Mouse (Mus musculus): ENCODE measurements around the gene Fndc11. TPM values are rescaled to one million over a fixed set of nuclear protein-coding genes. Genes with fewer than 3 reads are reported as not detected.

Gene Fndc11
- polyA plus RNA-seq, 1 experiment from 2014 or later, result 0.32 TPM

DNA sequence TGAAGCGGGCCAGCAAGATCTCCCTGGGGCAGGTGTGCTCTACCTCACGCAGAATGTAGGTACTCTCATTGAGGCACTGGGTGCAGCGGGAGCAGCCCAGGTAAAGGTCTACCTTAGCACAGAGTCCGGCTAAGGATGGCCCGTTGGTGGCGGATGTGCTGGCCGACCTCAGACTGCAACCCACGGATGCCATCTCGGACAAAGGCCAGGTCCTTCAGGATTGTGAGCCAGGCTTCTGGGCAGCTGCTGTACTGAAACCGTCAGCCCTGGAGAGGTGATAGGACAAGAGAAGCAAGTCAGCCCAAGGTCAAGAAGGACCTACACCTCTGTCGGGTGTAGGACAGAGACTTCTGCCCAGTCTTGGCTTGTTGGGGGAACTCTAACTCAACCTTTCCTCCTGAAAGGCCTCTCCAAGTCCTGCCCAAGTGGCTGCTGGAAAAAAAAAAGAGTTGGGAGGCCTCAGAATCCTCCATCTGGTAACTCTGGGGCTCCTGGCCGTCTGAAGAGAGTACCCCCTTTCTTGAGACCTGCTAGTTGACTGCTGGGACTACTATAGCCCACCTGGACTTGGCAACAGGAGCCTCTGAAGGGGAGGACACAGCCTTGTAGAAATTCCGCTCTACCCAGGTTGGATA lies 21.1 kb downstream of the Fndc11 start:
- H3K4me3 ChIP-seq, result peak overlapping the region; percentile 62
- no peak for ATAC-seq (ENCODE audit: borderline replicate concordance, extremely low read depth, low FRiP score, low TSS enrichment)
- no peak overlapping the region for H3K27ac ChIP-seq
- H3K36me3 ChIP-seq, result 0 out of 2 replicates have a peak, but pooled peaks cover 2% of the 10 kb centered on the region
- no peaks in the 10 kb centered on the region for H3K9me3 ChIP-seq
- peaks cover 9% of the 10 kb centered on the region for H3K4me1 ChIP-seq
- peak overlapping the region; percentile 67 for H3K4me2 ChIP-seq
- 90% methylated on average over 13 of the region's 13 CpGs for WGBS
- no peak overlapping the region for H3K9ac ChIP-seq
- H3K27me3 ChIP-seq, result no peaks in the 10 kb centered on the region

DNA sequence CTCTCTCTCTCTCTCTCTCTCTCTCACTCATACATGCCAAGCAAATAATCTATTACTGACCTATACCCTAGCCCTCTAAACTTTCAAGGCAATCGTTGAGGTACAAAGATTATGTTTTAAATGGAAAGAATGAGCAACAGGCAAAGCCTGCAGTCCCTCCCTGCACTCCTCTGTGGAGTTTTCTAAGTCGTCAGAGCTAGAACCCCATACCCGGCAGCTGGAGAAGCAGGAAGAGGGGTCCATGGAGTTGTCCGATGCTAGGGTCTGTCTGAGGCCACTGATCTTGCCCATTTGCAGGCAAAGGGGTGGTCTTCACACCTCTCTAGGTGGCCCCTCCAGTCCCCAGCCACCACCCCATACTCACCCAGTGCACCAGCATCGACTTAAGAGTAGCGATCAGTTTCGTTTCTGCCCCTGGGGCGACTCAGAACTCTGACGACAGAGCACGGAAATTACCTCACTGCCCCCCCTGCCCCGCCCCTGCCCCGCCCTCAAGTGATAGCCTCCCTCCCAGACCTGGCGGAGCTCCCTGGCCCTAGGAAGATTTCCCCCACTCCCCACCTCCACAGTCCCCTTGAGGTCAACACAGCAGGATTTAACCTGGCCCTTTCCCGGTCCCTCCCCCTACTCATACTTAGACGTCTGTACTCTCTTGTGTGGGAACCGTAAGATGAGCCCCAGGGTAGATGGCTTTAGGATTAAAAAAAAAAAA lies 21.9 kb downstream of the Fndc11 start, which contains the start of gene Helz2:
Helz2 (minus strand) TSS at position 426 of the 712 bp plus-strand sequence.
- Histone ChIP-seq H3K9ac (peak within 1 kb of the TSS; percentile 63), H3K36me3 (0 out of 2 replicates have a peak, but pooled peaks cover 2% of the 10 kb centered on the region), H3K4me1 (peaks cover 9% of the 10 kb centered on the region), H3K27me3 (no peaks in the 10 kb centered on the region), H3K4me2 (peak within 1 kb of the TSS; percentile 67), H3K9me3 (no peaks in the 10 kb centered on the region), H3K4me3 (peak within 1 kb of the TSS; percentile 62), H3K27ac (no peak within 1 kb of the TSS)
- ATAC-seq (ENCODE audit: borderline replicate concordance, extremely low read depth, low FRiP score, low TSS enrichment), result peak; percentile 72; the same call in 1 of the 2 replicates
- 6% methylated on average over 16 of the region's 16 CpGs for WGBS

DNA sequence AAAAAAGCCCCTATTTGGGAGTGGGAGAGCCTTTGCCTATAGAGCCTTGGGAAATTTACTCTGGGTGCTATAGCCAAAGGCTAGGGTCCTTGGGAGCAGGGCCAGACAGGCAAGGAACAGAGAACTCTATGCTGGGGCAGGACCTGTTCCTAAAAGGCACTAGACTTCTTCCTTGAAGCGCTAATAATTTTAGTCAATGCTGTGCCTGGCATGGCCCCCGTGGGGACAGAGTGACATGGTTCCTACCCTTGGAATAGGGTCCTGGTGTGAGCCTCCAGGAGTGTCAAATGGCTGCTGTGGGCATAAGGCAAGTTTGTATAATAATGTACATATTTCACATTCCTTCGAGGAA lies 22.5 kb downstream of the Fndc11 start:
- Histone ChIP-seq H3K27me3 (no peaks in the 10 kb centered on the region), H3K4me3 (peak overlapping the region; percentile 62), H3K36me3 (0 out of 2 replicates have a peak, but pooled peaks cover 2% of the 10 kb centered on the region), H3K9me3 (no peaks in the 10 kb centered on the region), H3K4me2 (peak overlapping the region; percentile 67), H3K27ac (no peak overlapping the region), H3K4me1 (peaks cover 9% of the 10 kb centered on the region), H3K9ac (0 out of 2 replicates have a peak overlapping the region, but pooled peaks have one; percentile 63)
- 43% methylated on average over 3 of the region's 3 CpGs for WGBS
- ATAC-seq (ENCODE audit: borderline replicate concordance, extremely low read depth, low FRiP score, low TSS enrichment), result 0 out of 2 replicates have a peak, but pooled peaks have one; percentile 5

DNA sequence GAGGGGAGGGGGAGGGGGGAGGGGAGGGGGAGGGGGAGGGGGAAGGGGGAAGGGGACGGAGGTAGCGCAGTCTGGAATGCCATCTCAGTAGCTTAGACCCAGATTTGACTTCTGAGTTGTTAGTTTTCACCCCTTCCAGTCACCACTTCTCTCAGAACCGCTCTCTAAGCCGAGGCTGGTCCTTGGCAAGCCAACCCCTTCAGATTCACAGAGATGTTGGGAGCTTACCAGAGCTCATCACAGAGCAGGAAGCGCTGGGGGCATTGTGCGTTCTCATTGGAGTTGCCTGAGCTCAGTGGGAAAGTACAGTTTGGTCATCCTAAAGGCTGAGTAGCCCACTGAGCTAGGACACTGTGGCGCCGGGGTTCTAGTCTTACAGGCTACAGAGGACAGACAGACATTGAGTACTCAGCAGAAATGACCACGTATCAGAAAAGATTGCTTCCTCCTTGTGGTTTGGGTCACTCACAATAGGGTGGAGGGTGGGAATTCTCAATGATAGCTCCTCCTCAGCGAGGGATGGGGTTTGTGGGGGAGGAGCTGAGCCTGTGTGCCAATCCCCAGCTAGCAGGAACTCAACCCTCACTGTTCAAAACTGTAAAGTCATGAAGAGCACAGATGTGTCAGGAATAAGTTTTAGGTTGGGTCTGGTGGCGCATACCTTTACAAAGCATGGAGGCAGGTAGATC lies 24.0 kb downstream of the Fndc11 start:
- Histone ChIP-seq H3K4me1 (peaks cover 9% of the 10 kb centered on the region), H3K27me3 (no peaks in the 10 kb centered on the region), H3K36me3 (no peaks in the 10 kb centered on the region), H3K9me3 (no peaks in the 10 kb centered on the region), H3K4me2 (no peak overlapping the region; the same call in 1 of the 2 replicates), H3K4me3 (no peak overlapping the region), H3K9ac (no peak overlapping the region), H3K27ac (no peak overlapping the region)
- peak; percentile 16; the same call in 1 of the 2 replicates for ATAC-seq (ENCODE audit: borderline replicate concordance, extremely low read depth, low FRiP score, low TSS enrichment)
- WGBS, result 32% methylated on average over 11 of the region's 11 CpGs

DNA sequence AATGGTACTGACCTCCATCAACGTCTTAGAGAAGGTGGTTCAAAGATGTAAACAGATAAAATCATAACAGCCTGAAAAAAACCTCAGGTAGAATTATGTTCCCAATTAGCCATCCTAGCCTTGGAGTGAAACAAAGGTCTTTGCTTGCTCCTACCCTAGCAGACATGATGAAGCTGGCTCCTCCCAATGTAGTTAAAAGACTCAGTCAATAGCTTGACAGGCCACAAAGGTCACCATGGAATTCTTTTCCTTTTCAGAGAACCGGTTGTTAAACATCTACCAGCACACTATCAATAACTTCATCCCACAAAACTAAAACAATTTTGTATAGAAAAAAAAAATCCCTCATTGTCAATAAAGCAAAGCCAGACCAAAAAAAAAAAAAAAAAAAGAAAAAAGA lies 25.2 kb downstream of the Fndc11 start:
- H3K27ac ChIP-seq, result no peak overlapping the region
- H3K9me3 ChIP-seq, result no peaks in the 10 kb centered on the region
- H3K27me3 ChIP-seq, result no peaks in the 10 kb centered on the region
- peaks cover 9% of the 10 kb centered on the region for H3K4me1 ChIP-seq
- no peak overlapping the region for H3K4me3 ChIP-seq
- H3K4me2 ChIP-seq, result no peak overlapping the region
- ATAC-seq (ENCODE audit: borderline replicate concordance, extremely low read depth, low FRiP score, low TSS enrichment), result no peak
- no peak overlapping the region for H3K9ac ChIP-seq
- H3K36me3 ChIP-seq, result no peaks in the 10 kb centered on the region
- 18% methylated on average over 2 of the region's 2 CpGs for WGBS

DNA sequence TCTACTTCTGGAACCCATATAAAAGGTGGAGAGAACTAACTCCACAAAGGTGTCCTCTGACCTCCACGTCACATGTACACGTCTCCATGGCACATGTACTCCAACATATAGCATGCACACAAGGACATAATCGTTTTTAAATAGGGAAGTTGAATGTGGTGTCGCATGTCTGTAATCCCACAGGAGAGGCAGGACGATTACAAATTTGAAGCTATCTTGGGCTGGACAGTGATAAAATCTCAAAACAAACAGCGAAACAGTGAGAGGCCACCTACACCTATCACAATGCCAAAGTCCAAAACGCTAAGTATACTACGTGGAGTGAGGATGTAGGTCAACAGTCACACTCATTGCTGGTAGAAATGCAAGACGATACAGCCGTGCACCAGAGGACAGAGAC lies 29.4 kb downstream of the Fndc11 start:
- H3K4me1 ChIP-seq, result no peaks in the 10 kb centered on the region
- 76% methylated on average over 10 of the region's 10 CpGs for WGBS
- H3K9ac ChIP-seq, result no peak overlapping the region
- H3K27ac ChIP-seq, result no peak overlapping the region
- no peak for ATAC-seq (ENCODE audit: borderline replicate concordance, extremely low read depth, low FRiP score, low TSS enrichment)
- no peaks in the 10 kb centered on the region for H3K9me3 ChIP-seq
- no peak overlapping the region for H3K4me2 ChIP-seq
- no peak overlapping the region for H3K4me3 ChIP-seq
- H3K27me3 ChIP-seq, result no peaks in the 10 kb centered on the region
- peaks cover 24% of the 10 kb centered on the region for H3K36me3 ChIP-seq

DNA sequence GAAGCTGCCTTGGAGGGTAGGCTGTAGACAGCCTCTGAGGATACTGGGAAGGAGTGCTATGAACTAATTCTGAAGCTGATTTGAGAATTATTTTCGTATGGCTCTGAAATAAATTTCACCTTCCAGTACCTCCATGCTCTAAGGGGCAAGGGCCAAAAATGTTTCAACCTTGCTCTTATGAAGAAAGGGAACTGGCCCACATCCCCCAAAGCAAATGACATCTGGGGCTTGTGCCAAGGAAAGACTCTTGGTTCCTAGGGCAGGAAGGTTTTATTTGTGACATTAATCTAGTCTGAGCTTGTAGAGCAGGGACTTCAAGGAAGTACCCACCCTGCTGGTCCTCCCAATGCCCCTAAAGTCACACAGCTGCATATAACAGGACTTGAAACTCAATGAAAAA lies 32.0 kb downstream of the Fndc11 start:
- H3K4me3 ChIP-seq, result no peak overlapping the region
- no peak overlapping the region for H3K9ac ChIP-seq
- no peaks in the 10 kb centered on the region for H3K4me1 ChIP-seq
- no peak overlapping the region for H3K4me2 ChIP-seq
- H3K36me3 ChIP-seq, result peaks cover 44% of the 10 kb centered on the region
- no peak overlapping the region for H3K27ac ChIP-seq
- 83% methylated on average over 1 of the region's 1 CpGs for WGBS
- no peaks in the 10 kb centered on the region for H3K27me3 ChIP-seq
- no peak for ATAC-seq (ENCODE audit: borderline replicate concordance, extremely low read depth, low FRiP score, low TSS enrichment)
- no peaks in the 10 kb centered on the region for H3K9me3 ChIP-seq

DNA sequence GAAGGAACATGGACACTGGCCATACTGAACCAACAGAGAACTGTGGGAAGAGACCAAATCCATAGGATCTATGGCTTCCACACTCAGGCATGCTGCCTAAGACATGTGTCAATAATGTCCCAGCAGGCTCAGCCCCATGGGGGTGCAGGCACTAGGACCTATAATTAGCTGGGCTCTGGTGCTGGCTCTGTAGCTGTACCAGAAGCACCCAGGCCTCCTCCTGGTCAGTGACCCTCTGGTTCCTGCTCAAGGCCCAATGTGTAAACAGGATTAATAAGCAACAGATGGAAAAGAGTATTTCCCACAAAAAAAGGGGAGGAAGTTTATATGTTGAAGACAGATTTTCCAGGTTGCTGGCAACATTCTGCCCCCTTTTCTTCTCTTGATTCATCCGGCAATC lies 33.4 kb downstream of the Fndc11 start:
- ATAC-seq (ENCODE audit: borderline replicate concordance, extremely low read depth, low FRiP score, low TSS enrichment), result no peak
- no peaks in the 10 kb centered on the region for H3K9me3 ChIP-seq
- H3K4me2 ChIP-seq, result no peak overlapping the region
- no peaks in the 10 kb centered on the region for H3K27me3 ChIP-seq
- no peak overlapping the region for H3K4me3 ChIP-seq
- no peaks in the 10 kb centered on the region for H3K4me1 ChIP-seq
- 91% methylated on average over 1 of the region's 1 CpGs for WGBS
- no peak overlapping the region for H3K27ac ChIP-seq
- peaks cover 56% of the 10 kb centered on the region for H3K36me3 ChIP-seq
- H3K9ac ChIP-seq, result no peak overlapping the region

DNA sequence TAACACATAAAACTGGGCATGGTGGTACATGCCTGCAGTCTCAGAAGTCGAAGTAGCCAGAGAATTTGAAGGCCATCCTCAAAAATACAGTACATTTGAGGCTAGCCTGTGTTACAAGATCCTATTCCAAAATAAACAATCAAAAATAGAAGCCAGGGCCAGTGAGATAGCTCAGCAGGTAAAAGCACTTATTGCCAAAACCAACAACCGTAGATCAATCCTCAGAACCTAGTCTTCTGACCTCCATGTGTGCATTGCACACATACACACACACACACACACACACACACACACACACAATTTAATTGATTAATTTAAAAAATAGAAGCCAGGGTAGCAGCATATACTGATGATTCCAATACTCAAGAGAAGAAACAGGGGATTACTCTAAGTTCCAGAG lies 47.0 kb downstream of the Fndc11 start:
- Histone ChIP-seq H3K4me1 (no peaks in the 10 kb centered on the region), H3K4me3 (no peak overlapping the region), H3K36me3 (peaks cover 74% of the 10 kb centered on the region), H3K4me2 (no peak overlapping the region), H3K27me3 (no peaks in the 10 kb centered on the region), H3K9me3 (no peaks in the 10 kb centered on the region), H3K9ac (no peak overlapping the region), H3K27ac (no peak overlapping the region)
- WGBS, result 91% methylated on average over 2 of the region's 2 CpGs
- ATAC-seq (ENCODE audit: borderline replicate concordance, extremely low read depth, low FRiP score, low TSS enrichment), result no peak

DNA sequence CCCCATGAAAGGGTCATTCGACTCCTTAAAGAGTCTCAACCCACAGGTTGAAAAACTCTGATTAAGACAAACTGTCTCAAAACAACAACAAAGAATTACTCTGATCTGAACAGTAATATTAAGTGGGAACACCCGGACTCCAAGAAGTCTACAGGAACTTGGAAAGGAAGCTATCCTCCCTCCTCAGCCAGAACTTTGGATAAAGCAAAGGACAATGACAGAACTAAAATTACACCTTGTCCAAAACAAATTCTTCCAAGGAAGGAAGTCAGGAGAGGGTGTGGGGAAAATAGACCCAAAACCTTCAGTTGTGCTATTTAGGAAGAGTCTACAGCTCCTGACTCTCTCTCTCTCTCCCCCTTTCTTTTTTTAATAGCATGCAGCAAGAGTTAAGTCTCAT lies 52.3 kb downstream of the Fndc11 start:
- WGBS, result 80% methylated on average over 2 of the region's 2 CpGs
- Histone ChIP-seq H3K9ac (no peak overlapping the region), H3K4me1 (no peaks in the 10 kb centered on the region), H3K36me3 (peaks cover 60% of the 10 kb centered on the region), H3K27ac (no peak overlapping the region), H3K4me3 (no peak overlapping the region), H3K9me3 (no peaks in the 10 kb centered on the region), H3K27me3 (no peaks in the 10 kb centered on the region), H3K4me2 (no peak overlapping the region)
- no peak for ATAC-seq (ENCODE audit: borderline replicate concordance, extremely low read depth, low FRiP score, low TSS enrichment)
